Mouse (Mus musculus): ENCODE measurements around the gene Ppp1cc. TPM values are rescaled to one million over a fixed set of nuclear protein-coding genes. Genes with fewer than 3 reads are reported as not detected.

The Ppp1cc gene
- polyA plus RNA-seq (2016; fragmentation: Nextera tagmentation; extraction: Ambion mirVana): 337 and 341 TPM in 2 replicates

GRCm38 (mm10) chr5:122157827-122158381, at the start of gene Ppp1cc:
Gene Ppp1cc, plus strand, starts transcription at chr5:122158278.
- H3K27me3 ChIP-seq (ENCODE audit: poor library complexity, severe bottlenecking): peaks cover 22% of the 10 kb centered on the region
- no peaks in the 10 kb centered on the region for H3K9me3 ChIP-seq
- peak; percentile 97 for DNase-seq (ENCODE audit: extremely low spot score, low spot score)
- under 1% methylated on average over 54 of the region's 54 CpGs for WGBS
- H3K4me3 ChIP-seq: peak within 1 kb of the TSS; percentile 84
- H3K4me1 ChIP-seq: peaks cover 66% of the 10 kb centered on the region
- H3K27ac ChIP-seq: peak within 1 kb of the TSS; percentile 97
- peaks cover 38% of the 10 kb centered on the region for H3K36me3 ChIP-seq (replicated peaks)

GRCm38 (mm10) chr5:122109325-122110060, 48.6 kb upstream of the Ppp1cc start:
- Histone ChIP-seq H3K27me3 (ENCODE audit: poor library complexity, severe bottlenecking) (0 out of 2 replicates have a peak, but pooled peaks cover 9% of the 10 kb centered on the region), H3K4me3 (no peak overlapping the region), H3K36me3 (replicated peaks) (no peaks in the 10 kb centered on the region), H3K4me1 (peaks cover 14% of the 10 kb centered on the region), H3K27ac (no peak overlapping the region), H3K9me3 (no peaks in the 10 kb centered on the region)
- WGBS: 62% methylated on average over 16 of the region's 16 CpGs
- DNase-seq (ENCODE audit: extremely low spot score, low spot score): no peak

- Histone ChIP-seq H3K9me3 (no peaks in the 10 kb centered on the region), H3K27ac (no peak overlapping the region), H3K27me3 (ENCODE audit: poor library complexity, severe bottlenecking) (0 out of 2 replicates have a peak, but pooled peaks cover 9% of the 10 kb centered on the region), H3K4me3 (no peak overlapping the region), H3K36me3 (replicated peaks) (no peaks in the 10 kb centered on the region), H3K4me1 (peaks cover 14% of the 10 kb centered on the region)
- 92% methylated on average over 13 of the region's 13 CpGs for WGBS
- DNase-seq (ENCODE audit: extremely low spot score, low spot score): no peak
These were observed 47.5 kb upstream of the Ppp1cc start for GRCm38 (mm10) chr5:122110625-122111024.

GRCm38 (mm10) chr5:122111091-122111932, 46.8 kb upstream of the Ppp1cc start:
- H3K27me3 ChIP-seq (ENCODE audit: poor library complexity, severe bottlenecking): 0 out of 2 replicates have a peak, but pooled peaks cover 9% of the 10 kb centered on the region
- no peak for DNase-seq (ENCODE audit: extremely low spot score, low spot score)
- peaks cover 14% of the 10 kb centered on the region for H3K4me1 ChIP-seq
- peaks cover 3% of the 10 kb centered on the region; the same call in 1 of the 2 replicates for H3K9me3 ChIP-seq
- H3K27ac ChIP-seq: no peak overlapping the region; the same call in 1 of the 2 replicates
- 71% methylated on average over 26 of the region's 26 CpGs for WGBS
- H3K4me3 ChIP-seq: peak overlapping the region; percentile 20; the same call in 1 of the 2 replicates
- no peaks in the 10 kb centered on the region for H3K36me3 ChIP-seq (replicated peaks)

GRCm38 (mm10) chr5:122111933-122112248, 46.2 kb upstream of the Ppp1cc start:
- Histone ChIP-seq H3K9me3 (peaks cover 4% of the 10 kb centered on the region; the same call in 1 of the 2 replicates), H3K36me3 (replicated peaks) (no peaks in the 10 kb centered on the region), H3K27me3 (ENCODE audit: poor library complexity, severe bottlenecking) (0 out of 2 replicates have a peak, but pooled peaks cover 9% of the 10 kb centered on the region), H3K27ac (no peak overlapping the region), H3K4me3 (peak overlapping the region; percentile 20; the same call in 1 of the 2 replicates), H3K4me1 (peaks cover 14% of the 10 kb centered on the region)
- no peak for DNase-seq (ENCODE audit: extremely low spot score, low spot score)
- WGBS: 58% methylated on average over 4 of the region's 4 CpGs

GRCm38 (mm10) chr5:122113450-122113849, 44.6 kb upstream of the Ppp1cc start:
- Histone ChIP-seq H3K36me3 (replicated peaks) (no peaks in the 10 kb centered on the region), H3K9me3 (peaks cover 4% of the 10 kb centered on the region; the same call in 1 of the 2 replicates), H3K4me1 (peaks cover 14% of the 10 kb centered on the region), H3K27ac (no peak overlapping the region), H3K4me3 (no peak overlapping the region), H3K27me3 (ENCODE audit: poor library complexity, severe bottlenecking) (0 out of 2 replicates have a peak, but pooled peaks cover 9% of the 10 kb centered on the region)
- DNase-seq (ENCODE audit: extremely low spot score, low spot score): no peak
- WGBS: 84% methylated on average over 7 of the region's 7 CpGs

- WGBS: 4% methylated on average over 2 of the region's 2 CpGs
- H3K4me1 ChIP-seq: peaks cover 10% of the 10 kb centered on the region
- H3K36me3 ChIP-seq (replicated peaks): no peaks in the 10 kb centered on the region
- no peak overlapping the region for H3K27ac ChIP-seq
- peak; percentile 73 for DNase-seq (ENCODE audit: extremely low spot score, low spot score)
- H3K27me3 ChIP-seq (ENCODE audit: poor library complexity, severe bottlenecking): 0 out of 2 replicates have a peak, but pooled peaks cover 9% of the 10 kb centered on the region
- peaks cover 4% of the 10 kb centered on the region; the same call in 1 of the 2 replicates for H3K9me3 ChIP-seq
- no peak overlapping the region for H3K4me3 ChIP-seq
These were observed 43.9 kb upstream of the Ppp1cc start for GRCm38 (mm10) chr5:122114176-122114575.

GRCm38 (mm10) chr5:122115266-122115763, 42.8 kb upstream of the Ppp1cc start:
- Histone ChIP-seq H3K27ac (no peak overlapping the region), H3K4me3 (no peak overlapping the region), H3K4me1 (0 out of 2 replicates have a peak, but pooled peaks cover 4% of the 10 kb centered on the region), H3K27me3 (ENCODE audit: poor library complexity, severe bottlenecking) (0 out of 2 replicates have a peak, but pooled peaks cover 9% of the 10 kb centered on the region), H3K36me3 (replicated peaks) (no peaks in the 10 kb centered on the region), H3K9me3 (peaks cover 4% of the 10 kb centered on the region; the same call in 1 of the 2 replicates)
- 95% methylated on average over 9 of the region's 9 CpGs for whole genome bisulfite sequencing
- DNase-seq (ENCODE audit: extremely low spot score, low spot score): no peak

GRCm38 (mm10) chr5:122116243-122116642, 41.8 kb upstream of the Ppp1cc start:
- 88% methylated on average over 6 of the region's 6 CpGs for WGBS
- Histone ChIP-seq H3K4me3 (no peak overlapping the region), H3K9me3 (peaks cover 4% of the 10 kb centered on the region; the same call in 1 of the 2 replicates), H3K36me3 (replicated peaks) (no peaks in the 10 kb centered on the region), H3K27ac (no peak overlapping the region), H3K27me3 (ENCODE audit: poor library complexity, severe bottlenecking) (0 out of 2 replicates have a peak, but pooled peaks cover 9% of the 10 kb centered on the region), H3K4me1 (0 out of 2 replicates have a peak, but pooled peaks cover 4% of the 10 kb centered on the region)
- DNase-seq (ENCODE audit: extremely low spot score, low spot score): no peak

GRCm38 (mm10) chr5:122125211-122125760, 32.8 kb upstream of the Ppp1cc start:
- WGBS: 88% methylated on average over 8 of the region's 8 CpGs
- H3K4me3 ChIP-seq: no peak overlapping the region
- DNase-seq (ENCODE audit: extremely low spot score, low spot score): no peak
- no peak overlapping the region for H3K27ac ChIP-seq
- peaks cover 10% of the 10 kb centered on the region; the same call in 1 of the 2 replicates for H3K27me3 ChIP-seq (ENCODE audit: poor library complexity, severe bottlenecking)
- peaks cover 6% of the 10 kb centered on the region for H3K4me1 ChIP-seq
- no peaks in the 10 kb centered on the region for H3K36me3 ChIP-seq (replicated peaks)
- no peaks in the 10 kb centered on the region for H3K9me3 ChIP-seq

- 36% methylated on average over 16 of the region's 16 CpGs for WGBS
- peaks cover 38% of the 10 kb centered on the region for H3K27me3 ChIP-seq (ENCODE audit: poor library complexity, severe bottlenecking)
- no peak overlapping the region for H3K4me3 ChIP-seq
- H3K36me3 ChIP-seq (replicated peaks): no peaks in the 10 kb centered on the region
- no peak overlapping the region for H3K27ac ChIP-seq
- peak; percentile 54 for DNase-seq (ENCODE audit: extremely low spot score, low spot score)
- peaks cover 21% of the 10 kb centered on the region for H3K4me1 ChIP-seq
- no peaks in the 10 kb centered on the region for H3K9me3 ChIP-seq
These were observed 28.9 kb upstream of the Ppp1cc start for GRCm38 (mm10) chr5:122129068-122129655.
